Mouse (Mus musculus): ENCODE data around the gene Cd82. TPM values are rescaled to one million over a fixed set of nuclear protein-coding genes. Genes with fewer than 3 reads are reported as not detected.

Gene Cd82
- total RNA-seq, 4 experiments from 2014 or later: 22.9 to 31.8 (median 25.6) TPM

DNA sequence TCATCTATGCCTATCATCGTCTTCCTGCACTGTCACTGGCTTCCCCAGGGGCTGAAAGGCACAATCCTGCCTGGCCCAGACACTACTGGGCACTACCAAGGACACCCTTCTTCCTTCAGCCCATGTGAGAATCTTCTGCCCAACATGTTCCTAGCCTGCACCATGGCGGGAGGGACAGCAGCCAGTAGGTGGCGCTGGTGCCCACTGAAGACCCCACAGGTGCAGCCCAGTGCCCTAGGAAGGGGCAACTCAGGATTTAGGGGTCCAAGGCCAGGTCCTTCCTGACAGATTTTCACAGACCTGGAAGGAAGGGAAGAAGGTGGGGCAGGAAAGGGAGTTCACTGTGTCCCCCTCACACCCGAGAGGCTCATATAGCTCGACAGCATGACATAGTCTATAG lies 47.7 kb downstream of the Cd82 start:
- DNase-seq (ENCODE audit: low spot score in 2 of 2): peak in 1 of 2 experiments; percentile 25

DNA sequence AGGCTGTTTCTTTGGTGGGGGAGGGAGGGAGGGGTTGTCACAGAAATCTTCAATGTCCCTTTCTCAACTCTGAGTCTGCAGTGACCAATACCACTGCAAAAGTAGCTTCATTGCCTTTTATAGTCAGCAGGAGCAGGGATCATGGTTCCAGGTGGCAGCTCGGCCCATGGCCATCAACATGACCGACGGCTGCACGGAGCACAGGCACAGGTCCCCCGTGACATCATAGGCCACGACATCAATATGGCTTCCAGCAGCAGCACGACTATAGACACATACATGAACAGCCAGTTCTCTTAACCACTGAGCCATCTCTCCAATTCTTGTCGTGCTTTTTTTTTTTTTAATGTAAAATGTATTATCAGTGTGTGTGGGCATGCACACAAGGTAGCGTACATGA lies 48.8 kb downstream of the Cd82 start:
- no peak for DNase-seq (ENCODE audit: low spot score in 2 of 2)

DNA sequence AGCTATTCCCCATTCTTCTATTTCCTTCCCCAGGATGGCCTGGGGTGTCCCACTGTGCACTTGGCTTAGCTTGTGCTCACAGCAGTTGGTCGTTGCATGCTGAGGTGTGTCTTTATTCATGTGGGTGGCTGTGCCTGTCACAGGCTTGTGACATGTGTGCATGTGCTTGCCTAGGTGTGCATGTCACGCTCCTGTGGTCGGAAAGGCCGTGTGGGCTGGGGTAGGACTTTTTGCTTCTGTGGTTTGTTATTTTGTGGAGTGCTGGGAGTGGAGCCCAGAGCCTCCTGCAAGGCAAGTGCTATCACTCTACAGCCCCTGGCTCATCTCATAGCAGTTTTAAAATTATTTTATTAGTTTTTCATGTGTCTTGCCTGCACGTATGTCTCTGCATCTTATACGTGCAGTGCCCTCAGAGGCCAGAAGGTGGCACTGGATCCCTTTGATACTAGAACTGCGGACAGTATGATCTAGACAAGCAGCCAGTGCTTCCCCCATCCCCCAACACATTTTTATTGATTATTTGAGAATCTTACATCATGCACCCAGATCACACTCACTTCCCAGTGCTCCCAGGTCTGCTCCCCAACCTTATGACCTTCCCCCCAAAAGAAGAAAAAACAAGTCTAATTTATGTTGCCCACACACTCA lies 49.4 kb downstream of the Cd82 start:
- peak in 1 of 2 experiments; percentile 48 for DNase-seq (ENCODE audit: low spot score in 2 of 2)

DNA sequence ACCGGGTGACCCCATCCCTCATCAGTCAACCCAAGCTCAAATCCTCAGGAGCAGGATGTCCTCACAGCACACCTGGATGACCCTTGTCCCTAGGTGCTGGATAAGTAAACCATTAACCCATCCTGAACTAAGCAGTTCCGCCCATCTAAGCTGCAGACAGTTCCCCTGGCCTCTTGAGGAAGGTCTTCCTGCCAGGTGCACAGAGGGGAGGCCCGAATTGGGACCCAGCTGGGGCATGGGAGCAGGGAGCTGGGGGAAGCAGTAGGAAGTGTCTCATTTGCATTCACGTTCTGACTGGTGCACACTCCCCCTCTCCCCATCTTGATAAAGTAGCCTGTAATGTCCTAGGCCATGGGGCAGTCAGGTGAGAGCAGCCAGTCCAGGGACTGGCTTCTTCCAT lies 50.8 kb downstream of the Cd82 start:
- DNase-seq (ENCODE audit: low spot score in 2 of 2): no peak

DNA sequence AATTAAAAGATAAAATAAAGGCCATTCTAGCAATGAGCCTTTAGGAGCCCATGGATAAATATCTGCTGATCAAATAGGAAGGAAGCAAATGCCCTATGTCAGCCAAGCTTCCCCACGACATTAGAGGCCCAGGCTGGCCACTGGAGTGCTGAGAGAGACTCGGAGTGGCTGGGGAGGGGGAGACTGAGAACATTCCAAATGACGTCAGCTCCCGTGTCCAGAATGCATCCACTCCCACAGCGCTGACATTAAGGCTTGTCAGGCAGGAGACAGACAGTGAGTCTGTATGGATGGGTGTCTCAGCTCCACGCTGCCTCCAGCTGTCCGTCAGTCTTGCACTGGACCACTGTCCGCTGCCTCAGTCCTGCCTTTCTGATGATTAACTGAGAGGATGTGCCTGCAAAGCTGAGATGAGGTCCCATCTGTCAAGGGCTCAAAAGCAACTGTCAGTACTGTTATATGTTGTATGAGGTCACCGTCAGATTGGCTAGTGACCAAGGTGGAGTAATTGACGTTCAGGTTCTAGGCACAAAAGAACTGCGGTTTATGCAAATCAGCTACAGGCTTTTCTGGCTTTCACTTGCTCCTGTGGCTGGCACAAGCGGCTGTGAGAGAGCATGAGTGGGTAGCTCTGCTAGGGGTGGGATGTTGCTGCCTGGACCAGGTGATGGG lies 51.9 kb downstream of the Cd82 start:
- no peak for DNase-seq (ENCODE audit: low spot score in 2 of 2)

DNA sequence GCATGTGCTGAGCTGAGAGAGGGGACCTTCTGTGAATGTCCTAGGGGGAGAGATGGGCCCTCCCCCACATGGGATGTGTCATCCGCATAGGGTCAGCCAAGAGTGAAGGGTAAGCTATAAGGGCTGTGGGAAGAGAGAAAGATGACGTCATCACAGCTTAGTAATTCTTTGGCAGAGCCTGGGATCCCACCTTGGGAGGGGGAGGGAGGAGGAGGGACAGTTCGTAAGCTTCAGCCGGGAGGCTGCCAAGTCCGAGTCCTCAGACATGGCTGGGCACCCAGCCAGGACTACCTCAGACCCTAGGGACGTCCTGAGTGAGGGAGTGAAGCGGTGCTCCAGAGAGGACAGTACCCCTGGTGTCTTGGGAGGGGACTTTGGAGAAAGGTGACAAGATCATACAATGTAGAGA lies 57.9 kb downstream of the Cd82 start:
- DNase-seq (ENCODE audit: low spot score in 2 of 2): no peak

DNA sequence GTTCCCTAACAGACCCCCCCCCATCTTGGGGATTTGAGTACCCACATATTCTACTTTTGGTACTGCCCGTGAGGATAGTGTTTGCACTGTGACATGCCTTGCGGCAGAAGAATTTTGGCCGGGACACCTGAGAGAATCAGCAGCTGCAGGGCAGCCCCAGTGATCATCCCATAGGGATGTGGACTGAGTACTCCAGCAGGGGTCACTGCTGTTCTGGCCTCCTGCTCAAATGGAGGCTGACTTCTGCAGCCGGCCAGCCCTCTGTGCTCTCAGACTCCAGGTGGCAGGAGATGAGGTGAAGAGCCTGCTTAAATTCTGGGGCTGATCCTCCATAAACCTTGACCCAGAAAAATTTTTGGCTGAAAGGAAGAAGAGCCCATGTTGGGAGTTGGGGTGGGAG lies 58.8 kb downstream of the Cd82 start:
- no peak for DNase-seq (ENCODE audit: low spot score in 2 of 2)

DNA sequence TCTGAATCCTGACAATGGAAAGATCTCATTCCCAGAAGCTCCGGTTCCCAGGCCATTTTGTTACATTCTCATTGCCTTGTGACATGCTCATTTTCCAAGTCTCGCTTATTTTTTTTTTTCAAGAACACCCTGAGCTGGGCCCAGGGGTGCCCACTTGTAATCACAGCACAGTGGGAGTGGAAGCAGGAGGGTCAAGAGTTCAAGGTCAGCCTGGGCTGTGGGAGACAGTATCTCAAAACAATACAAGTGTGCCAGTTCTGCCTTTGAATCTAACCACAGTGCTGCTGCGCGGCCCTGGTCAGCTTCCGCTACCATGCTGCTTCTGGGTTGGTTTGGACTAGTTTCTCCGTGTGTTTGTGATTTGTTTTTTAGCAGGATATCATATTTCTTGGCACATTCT lies 59.7 kb downstream of the Cd82 start:
- DNase-seq (ENCODE audit: low spot score in 2 of 2): no peak

DNA sequence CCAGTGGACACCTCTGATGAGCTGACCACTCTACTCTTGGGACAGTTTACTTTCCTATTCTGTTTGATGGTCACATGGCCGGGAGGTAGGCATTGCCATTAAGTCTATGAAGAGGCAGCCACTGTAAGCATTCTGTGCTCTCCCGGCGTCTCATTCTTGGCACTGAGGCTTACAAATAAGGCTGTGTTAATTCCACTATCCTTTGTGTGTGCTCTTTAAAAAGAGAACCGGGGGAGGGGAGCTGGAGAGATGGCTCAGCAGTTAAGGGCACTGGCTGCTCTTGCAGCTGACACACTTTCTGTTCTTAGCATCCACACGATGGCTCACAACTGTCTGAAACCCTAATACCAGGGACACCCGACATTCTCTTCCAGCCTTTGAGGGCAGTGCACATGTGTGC lies 71.7 kb downstream of the Cd82 start:
- DNase-seq (ENCODE audit: low spot score in 2 of 2): no peak

DNA sequence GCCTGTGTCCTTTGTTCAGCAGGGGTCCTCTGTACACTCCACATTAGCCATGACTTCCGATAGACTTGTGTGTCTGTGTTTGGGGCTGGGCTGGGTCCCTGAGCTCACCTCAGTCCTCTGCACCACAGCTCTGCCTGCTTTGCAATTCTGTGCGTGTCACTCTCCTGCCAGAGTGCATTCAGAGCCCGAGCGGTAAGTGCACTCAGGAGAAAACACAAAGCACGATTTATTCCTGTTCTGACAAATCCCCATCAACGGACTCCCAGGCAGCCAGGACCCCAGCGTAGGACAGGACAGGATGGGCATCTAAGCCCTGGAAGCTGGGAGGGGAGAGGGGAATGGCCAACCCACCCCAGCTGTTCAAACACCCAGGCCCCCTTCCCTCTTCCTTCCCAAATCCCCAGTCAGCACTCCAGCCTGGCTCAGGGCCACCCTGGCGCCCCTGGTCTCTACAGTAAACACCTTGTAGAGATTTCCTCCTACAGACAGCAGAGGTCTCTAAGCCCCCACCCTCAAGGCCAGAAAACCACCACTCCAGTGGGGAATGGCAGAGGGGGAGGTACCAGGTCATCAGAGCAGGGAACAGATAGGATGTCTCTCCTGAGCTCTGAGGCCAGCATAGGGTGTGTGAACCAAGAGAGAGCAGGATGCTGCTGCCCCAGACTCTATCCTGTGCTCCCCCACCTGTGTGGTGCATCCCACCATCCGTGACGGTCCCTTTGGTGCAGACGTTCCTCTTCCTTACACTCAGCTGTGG lies 72.6 kb downstream of the Cd82 start:
- DNase-seq (ENCODE audit: low spot score in 2 of 2): no peak

DNA sequence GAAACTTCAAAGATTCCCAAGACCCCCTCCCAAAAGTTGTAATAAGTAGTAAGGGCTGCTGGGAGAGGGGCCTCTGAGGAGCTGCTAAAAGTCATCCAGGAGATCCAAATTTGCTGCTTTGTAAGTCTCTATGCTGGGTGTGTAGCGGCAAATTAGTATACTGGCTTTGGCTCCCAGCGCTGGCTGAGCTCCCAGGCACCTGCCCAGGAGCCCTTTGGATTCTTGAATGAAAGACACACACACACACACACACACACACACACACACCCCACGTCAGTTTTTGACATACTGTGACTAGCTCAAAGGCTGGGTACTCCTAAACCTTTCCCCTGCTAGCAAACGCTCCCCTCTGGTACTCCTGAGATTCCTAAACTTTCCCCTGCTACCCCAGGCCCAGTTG lies 76.0 kb downstream of the Cd82 start:
- DNase-seq (ENCODE audit: low spot score in 2 of 2): no peak

DNA sequence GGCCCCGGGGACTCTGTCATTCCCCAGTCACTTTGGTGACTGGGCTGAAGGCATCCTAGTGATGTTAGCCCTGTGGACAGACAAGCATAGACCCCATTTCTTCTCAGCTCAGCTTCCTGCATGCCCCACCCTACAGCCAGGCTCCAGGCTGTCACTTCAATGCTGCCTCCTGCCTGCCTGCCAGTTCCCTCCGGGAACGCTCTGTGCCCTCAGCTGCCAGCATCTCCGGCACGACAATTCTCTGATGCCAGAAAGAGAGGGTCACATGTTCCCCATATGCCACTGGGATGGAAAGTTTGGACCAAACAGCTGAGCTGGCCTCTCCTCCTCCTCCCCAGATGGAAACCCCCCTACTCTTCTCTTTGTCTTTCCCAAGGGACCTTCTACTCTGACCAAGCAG lies 79.1 kb downstream of the Cd82 start:
- no peak for DNase-seq (ENCODE audit: low spot score in 2 of 2)

DNA sequence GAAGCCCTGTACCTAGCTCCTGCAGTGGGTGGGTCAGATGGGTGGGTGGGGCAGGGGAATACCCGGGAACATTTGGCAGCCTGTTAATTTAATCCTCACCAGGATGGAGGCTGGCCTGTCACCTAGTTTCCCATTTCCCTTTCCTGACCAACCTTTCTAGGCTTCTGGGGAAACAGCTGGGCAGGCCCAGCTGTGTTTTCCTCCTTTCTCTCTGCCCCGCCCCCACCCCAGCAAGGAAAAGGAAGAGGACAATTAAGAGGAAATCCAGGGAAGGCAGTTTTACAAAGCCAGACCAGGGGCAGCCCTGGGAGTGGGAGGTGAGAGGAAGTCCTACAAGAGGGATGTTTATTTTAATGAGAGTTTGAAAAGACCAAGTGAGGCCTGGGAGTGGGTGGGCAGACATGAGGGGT lies 82.3 kb downstream of the Cd82 start:
- DNase-seq (ENCODE audit: low spot score in 2 of 2): no peak

DNA sequence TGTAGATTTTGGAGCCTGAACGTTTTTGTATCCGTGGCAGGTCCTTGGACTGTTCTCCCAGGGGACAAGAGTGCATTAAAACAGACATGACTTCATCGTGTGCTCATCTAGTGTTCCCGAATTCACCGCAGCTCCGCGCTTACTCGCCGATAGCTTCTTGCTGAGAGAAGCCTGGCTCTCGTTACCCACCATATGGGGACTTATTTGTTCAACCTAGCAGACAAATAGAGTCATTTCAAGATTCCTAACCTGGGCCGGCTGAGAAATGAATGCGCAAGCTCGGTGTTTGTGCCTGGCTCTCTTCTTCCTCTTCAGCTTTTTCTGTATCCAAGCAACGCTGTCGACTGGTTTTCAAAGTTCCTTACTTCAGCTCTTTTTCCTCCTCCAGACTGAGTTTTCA lies 85.1 kb downstream of the Cd82 start:
- peak in 1 of 2 experiments; percentile 12 for DNase-seq (ENCODE audit: low spot score in 2 of 2)

DNA sequence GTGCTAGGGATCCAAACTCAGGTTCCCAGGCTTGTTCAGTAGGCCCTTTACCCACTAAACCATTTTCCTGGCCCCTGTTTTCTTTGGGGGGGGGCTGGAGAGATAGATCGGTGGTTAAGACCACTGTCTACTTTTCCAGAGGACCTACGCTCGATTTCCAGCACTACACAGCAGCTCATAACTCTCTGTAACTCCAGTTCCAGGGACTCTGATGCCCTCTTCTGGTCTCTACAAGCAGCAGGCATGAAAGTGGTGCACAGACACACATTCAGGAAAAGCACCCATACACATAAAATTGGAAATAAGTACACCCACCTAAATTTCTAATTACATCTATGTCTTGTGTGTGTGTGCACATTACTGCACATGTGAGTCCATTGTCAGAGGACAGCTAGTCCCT lies 85.8 kb downstream of the Cd82 start:
- DNase-seq (ENCODE audit: low spot score in 2 of 2): no peak

DNA sequence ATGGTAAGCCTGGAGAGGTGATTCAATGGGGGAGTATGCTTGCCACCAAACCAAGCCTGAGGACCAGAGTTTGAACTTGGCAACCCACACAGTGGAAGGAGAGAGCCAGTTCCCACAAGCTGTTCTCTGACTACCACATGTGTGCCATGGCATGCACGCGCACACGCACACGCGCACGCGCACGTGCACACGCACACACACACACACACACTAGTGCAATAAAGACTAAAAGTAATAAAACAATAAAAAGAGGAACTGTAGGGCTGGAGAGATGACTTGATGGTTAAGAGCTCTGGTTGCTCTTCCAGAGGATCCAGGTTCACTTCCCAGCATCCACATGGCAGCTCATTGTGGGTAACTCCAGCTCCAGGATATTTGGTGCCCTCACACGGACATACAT lies 90.1 kb downstream of the Cd82 start:
- no peak for DNase-seq (ENCODE audit: low spot score in 2 of 2)

DNA sequence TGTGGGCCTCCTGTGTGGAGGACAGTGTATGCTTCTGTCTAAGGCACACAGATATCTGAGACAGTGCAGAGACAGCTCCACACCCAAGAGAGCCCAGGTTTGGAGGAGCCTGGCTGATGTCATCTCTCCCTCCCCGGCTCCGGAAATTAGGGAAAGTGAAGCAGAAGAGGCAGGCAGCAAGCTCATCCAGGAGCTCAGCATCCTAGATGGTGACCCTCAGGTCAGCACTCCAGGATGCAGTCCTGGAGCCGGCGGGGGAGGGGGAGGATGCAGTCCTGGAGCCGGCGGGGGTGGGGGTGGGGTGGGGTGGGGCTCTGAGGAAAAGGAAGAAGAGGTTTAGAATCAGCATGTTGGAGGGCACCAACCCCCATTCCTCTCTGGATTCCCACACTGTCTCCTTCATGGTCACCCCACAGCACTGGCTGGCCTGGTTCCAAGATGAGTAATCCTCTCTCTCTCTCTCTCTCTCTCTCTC lies 90.8 kb downstream of the Cd82 start:
- no peak for DNase-seq (ENCODE audit: low spot score in 2 of 2)

Small RNA genes within 50 kb of the gene (microRNA-seq; reads per million reads assigned to microRNA genes)
- gene Mir7001: 0 to 1.3 reads per million in 2 experiments

Other genes starting within 250 kb of the Cd82 start
- 1 to 10 TPM; 2.1 to 4.5 (median 3.6) TPM for gene Tspan18, start 128.6 kb downstream of the Cd82 start, total RNA-seq (2022)
- gene Gm10803, start 97.4 kb upstream of the Cd82 start, total RNA-seq (2022): not detected
- gene Alx4, start 179.2 kb upstream of the Cd82 start, total RNA-seq (2022): 1 to 10 TPM in 2 of 4 experiments, under 1 TPM in 2; 0.91 to 1.8 (median 1.2) TPM

All from left cerebral cortex, adult 8-10 months (tissue).